Mouse (Mus musculus): ENCODE measurements around the gene Lce1h. TPM values are rescaled to one million over a fixed set of nuclear protein-coding genes. Genes with fewer than 3 reads are reported as not detected.

Lce1h gene
- total RNA-seq (2021), result not detected

DNA sequence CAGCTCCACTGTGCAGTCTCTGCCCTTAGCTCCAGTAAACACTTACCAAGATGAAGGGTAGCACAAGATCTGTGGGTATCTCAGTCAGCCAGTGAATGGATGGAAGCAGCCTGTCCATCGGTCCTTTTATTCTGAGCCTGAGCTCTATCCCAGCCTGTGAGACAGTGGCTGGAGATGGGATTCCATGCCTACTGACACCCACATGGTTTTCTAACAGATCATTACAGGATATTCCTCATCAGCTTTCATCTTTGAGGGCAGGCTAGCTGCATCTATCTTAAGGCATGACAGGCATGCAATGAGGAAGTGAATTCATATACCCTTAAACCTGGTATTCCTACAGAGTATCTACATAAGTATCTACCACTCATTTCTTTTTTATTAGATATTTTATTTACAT lies at the start of gene Lce1h:
TSS of gene Lce1h (minus strand) at position 101 of the 400 bp plus-strand sequence.
- intact Hi-C loops (cut with DNase I), result no loop called here
- no peak for DNase-seq (ENCODE audit: low spot score)

DNA sequence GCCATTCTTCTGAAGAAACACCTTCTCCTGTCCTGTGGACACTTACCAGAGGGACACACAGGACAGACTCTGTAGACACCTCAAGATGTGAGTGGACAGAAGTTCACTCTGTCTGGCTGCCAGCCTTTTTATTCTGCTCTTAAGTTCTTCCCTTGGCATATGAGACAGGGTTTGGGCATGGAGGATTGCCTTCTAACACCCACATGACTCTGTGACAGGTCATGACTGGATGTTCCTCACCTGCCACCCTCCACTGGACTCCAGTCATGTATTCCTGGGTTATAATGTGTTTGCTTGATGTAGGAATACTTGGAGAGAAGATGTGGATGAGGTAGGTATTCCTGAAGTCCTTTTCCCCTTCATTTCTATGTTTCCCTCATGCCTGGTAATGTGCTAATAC lies 42.9 kb upstream of the Lce1h start, which contains the start of gene Lce1k:
TSS of gene Lce1k (minus strand) at position 101 of the 400 bp plus-strand sequence.
- intact Hi-C loops (cut with DNase I), result no loop called here
- no peak for DNase-seq (ENCODE audit: low spot score)

GRCm38 (mm10) chr3:92790414-92790813 lies 25.5 kb upstream of the Lce1h start, which contains the start of gene Lce1j:
TSS of gene Lce1j (minus strand) at chr3:92790514.
- DNase-seq (ENCODE audit: low spot score), result no peak
- intact Hi-C loops (cut with DNase I), result no loop called here

DNA sequence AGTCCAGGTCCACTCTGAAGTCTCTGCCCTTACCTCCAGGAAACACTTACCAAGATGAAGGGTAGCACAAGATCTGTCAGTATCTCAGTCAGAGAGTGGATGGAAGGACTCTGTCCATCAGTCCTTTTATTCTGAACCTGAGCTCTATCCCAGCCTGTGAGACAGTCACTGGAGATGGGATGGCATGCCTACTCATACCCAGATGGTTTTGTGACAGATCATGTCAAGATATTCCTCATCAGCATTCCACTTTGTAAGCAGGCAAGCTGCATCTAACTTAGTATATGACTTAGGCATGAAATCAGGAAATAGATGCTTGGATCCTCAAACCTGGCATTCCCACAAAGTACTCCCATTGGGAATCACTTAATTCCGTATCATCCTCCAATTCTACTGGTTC lies 13.9 kb upstream of the Lce1h start, which contains the start of gene Lce1i:
TSS of gene Lce1i (minus strand) at position 101 of the 400 bp plus-strand sequence.
- intact Hi-C loops (cut with DNase I), result no loop called here
- DNase-seq (ENCODE audit: low spot score), result no peak

- intact Hi-C loops (cut with DNase I), result loop anchor here (5.0 kb wide), 1 partner anchor 619 kb away; no protein-coding TSS in a partner anchor
- DNase-seq (ENCODE audit: low spot score), result no peak
These were observed 6.7 kb upstream of the Lce1h start for GRCm38 (mm10) chr3:92771573-92771972.

DNA sequence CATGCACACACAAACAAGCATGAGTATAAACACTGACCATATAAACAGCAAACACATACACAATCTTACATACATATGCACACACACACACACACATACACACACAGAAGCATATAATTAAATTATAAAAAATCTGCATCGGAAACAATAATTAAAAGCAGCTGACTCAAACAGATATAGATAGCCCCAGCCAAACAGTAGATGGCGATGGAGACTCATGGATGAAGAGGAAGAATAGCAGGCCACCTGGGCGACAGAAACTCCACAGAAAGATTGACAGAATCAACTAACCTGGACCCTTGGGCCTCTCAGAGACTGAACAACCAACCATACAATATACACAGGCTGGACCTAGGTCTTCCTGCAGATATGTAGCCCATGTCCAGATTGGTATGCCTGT lies 11.7 kb downstream of the Lce1h start:
- DNase-seq (ENCODE audit: low spot score), result no peak
- intact Hi-C loops (cut with DNase I), result no loop called here

GRCm38 (mm10) chr3:92752238-92752637 lies 12.6 kb downstream of the Lce1h start, which contains the start of gene Lce1g:
TSS of gene Lce1g (minus strand) at chr3:92752338.
- intact Hi-C loops (cut with DNase I), result no loop called here
- no peak for DNase-seq (ENCODE audit: low spot score)

DNA sequence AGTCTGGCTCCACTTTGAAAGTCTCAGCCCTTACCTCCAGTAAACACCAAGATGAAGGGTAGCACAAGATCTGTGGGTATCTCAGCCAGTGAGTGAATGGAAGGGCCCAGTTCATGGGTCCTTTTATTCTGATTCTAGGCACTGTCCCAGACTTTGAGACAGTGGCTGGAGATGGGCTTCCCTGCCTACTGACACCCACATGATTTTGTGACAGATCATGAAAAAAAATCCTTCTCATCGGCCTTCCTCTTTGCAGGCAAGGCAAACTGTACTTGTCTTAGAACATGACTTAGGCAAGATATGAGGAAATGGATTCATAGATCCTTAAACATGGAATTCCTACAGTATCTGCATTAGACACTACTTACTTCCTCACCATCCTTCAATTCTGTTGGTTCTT lies 25.9 kb downstream of the Lce1h start, which contains the start of gene Gm38119:
TSS of gene Gm38119 (minus strand) at position 101 of the 400 bp plus-strand sequence.
- no peak for DNase-seq (ENCODE audit: low spot score)
- intact Hi-C loops (cut with DNase I), result no loop called here

DNA sequence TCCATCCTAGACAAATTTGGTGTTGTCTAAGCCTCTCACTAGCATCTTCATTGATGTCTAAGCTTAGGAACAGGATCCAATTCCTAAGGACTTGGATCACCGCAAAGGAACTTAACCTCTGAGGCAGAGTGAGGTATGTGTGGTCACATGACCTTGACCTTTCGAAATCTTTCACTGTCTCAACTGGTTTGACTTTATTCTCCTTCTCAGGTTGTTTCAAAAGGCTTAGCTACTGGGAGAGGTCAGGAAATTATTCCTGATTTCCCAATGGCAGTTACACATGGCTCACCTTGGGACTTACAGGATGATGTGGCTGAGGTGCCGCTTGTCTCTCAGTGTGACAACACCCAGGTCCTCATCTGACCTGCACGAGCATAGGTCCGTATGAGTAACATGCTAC lies 42.2 kb downstream of the Lce1h start:
- intact Hi-C loops (cut with DNase I), result no loop called here
- DNase-seq (ENCODE audit: low spot score), result no peak

- intact Hi-C loops (cut with DNase I), result no loop called here
- DNase-seq (ENCODE audit: low spot score), result no peak
These were observed 44.6 kb downstream of the Lce1h start, which contains the start of gene Lce1f for GRCm38 (mm10) chr3:92720250-92720649. TSS of gene Lce1f (minus strand) at chr3:92720350.

DNA sequence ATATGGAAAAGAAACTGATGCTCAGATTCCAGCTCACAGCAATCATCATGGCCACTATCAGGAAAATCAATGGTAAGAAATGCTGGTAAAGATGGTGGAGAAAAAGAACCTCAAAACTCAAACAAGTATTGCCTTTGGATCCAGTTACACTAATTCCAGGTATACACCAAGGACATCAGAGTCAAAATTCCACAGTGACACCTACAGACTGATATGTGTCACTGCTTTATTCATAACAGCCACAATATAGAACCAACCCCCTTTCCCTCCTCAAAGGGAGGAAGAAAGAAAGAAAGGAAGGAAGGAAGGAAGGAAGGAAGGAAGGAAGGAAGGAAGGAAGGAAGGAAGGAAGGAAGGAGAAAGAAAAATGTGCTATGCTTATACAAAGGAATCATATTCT lies 49.7 kb downstream of the Lce1h start:
- intact Hi-C loops (cut with DNase I), result no loop called here
- no peak for DNase-seq (ENCODE audit: low spot score)

Other genes with a start within 250 kb of the Lce1h start
- not detected for gene 2310046K23Rik, start 230.6 kb downstream of the Lce1h start, total RNA-seq (2021)
- gene Ivl, start 191.3 kb downstream of the Lce1h start, total RNA-seq (2021), result not detected
- gene Smcp, start 176.1 kb downstream of the Lce1h start, total RNA-seq (2021), result not detected
- not detected for gene 2210017I01Rik, start 157.6 kb downstream of the Lce1h start, total RNA-seq (2021)
- not detected for gene Lce6a, start 143.4 kb downstream of the Lce1h start, total RNA-seq (2021)
- not detected for gene Lce1a1, start 116.8 kb downstream of the Lce1h start, total RNA-seq (2021)
- not detected for gene Lce1b, start 108.1 kb downstream of the Lce1h start, total RNA-seq (2021)
- not detected for gene Lce1a2, start 94.8 kb downstream of the Lce1h start, total RNA-seq (2021)
- gene Lce1c, start 85.8 kb downstream of the Lce1h start, total RNA-seq (2021), result not detected
- not detected for gene Lce1d, start 77.9 kb downstream of the Lce1h start, total RNA-seq (2021)
- not detected for gene Lce1e, start 56.0 kb downstream of the Lce1h start, total RNA-seq (2021)
- gene Lce1f, start 44.7 kb downstream of the Lce1h start, total RNA-seq (2021), result not detected
- gene Gm38119, start 26.0 kb downstream of the Lce1h start, total RNA-seq (2021), result not detected
- gene Lce1g, start 12.7 kb downstream of the Lce1h start, total RNA-seq (2021), result not detected
- gene Lce1i, start 13.8 kb upstream of the Lce1h start, total RNA-seq (2021), result not detected
- gene Lce1j, start 25.4 kb upstream of the Lce1h start, total RNA-seq (2021), result not detected
- not detected for gene Lce1k, start 42.8 kb upstream of the Lce1h start, total RNA-seq (2021)
- not detected for gene Kprp, start 62.2 kb upstream of the Lce1h start, total RNA-seq (2021)
- gene Lce1l, start 86.2 kb upstream of the Lce1h start, total RNA-seq (2021), result not detected
- not detected for gene 2310050C09Rik, start 105.2 kb upstream of the Lce1h start, total RNA-seq (2021)
- gene Lce3a, start 161.2 kb upstream of the Lce1h start, total RNA-seq (2021), result not detected
- not detected for gene Lce3b, start 167.9 kb upstream of the Lce1h start, total RNA-seq (2021)
- gene Lce3c, start 179.4 kb upstream of the Lce1h start, total RNA-seq (2021), result not detected
- gene Lce3d, start 192.3 kb upstream of the Lce1h start, total RNA-seq (2021), result not detected
- not detected for gene Lce3e, start 202.0 kb upstream of the Lce1h start, total RNA-seq (2021)
- gene Lce3f, start 227.2 kb upstream of the Lce1h start, total RNA-seq (2021), result not detected

Data from heart, postnatal 25 days (tissue).